9 mouse cellular contexts compared by ENCODE assay signal in genomic region chr5:122401303-122401640, GRCm38 (mm10). TPM values are rescaled to one million over a fixed set of nuclear protein-coding genes. Genes with fewer than 3 reads are reported as not detected.
A peak's percentile ranks its signal among the peaks of the same experiment; 100 is the strongest.
DNase-seq lines count a peak whose midpoint lies in the region; ATAC-seq and TF ChIP-seq lines count a peak whose summit lies in the region.
"Had no signal": no experiment of that assay in that cellular context is flagged by ENCODE, and none has a peak within 500 bp of the region (broad histone marks: within the 10 kb centered on the region; RNA-seq: fewer than 3 reads in every experiment).

No protein-coding gene starts in this region.

- no peak for TF ChIP-seq POLR2A in kidney, adult 2 months (IDR thresholded peaks at IDR 0.05; ENCODE audit: low read depth, low read length)

- peak; percentile 88 for TF ChIP-seq CTCF in kidney, adult 2 months (conservative IDR thresholded peaks at IDR 0.05; ENCODE audit: insufficient read depth, insufficient read length, low read depth, low read length)

- peaks cover 13% of the 10 kb centered on the region; the same call in 1 of the 2 replicates for H3K4me1 ChIP-seq in kidney, adult 2 months (ENCODE audit: control insufficient read depth, insufficient read depth, low read length)
- peaks cover 8% of the 10 kb centered on the region for H3K4me1 ChIP-seq in kidney, embryonic 15.5 days
- H3K4me1 ChIP-seq in limb, embryonic 11.5 days (ENCODE audit: control insufficient read depth, insufficient read depth, low read length): no peaks in the 10 kb centered on the region

- no peaks in the 10 kb centered on the region; the same call in 1 of the 2 replicates for H3K36me3 ChIP-seq in kidney, adult 2 months (ENCODE audit: control insufficient read depth, insufficient read depth, low read length)
- H3K36me3 ChIP-seq in kidney, embryonic 15.5 days: peaks cover 92% of the 10 kb centered on the region
- H3K36me3 ChIP-seq in limb, embryonic 11.5 days (ENCODE audit: control insufficient read depth, insufficient read depth, low read length): peaks cover 26% of the 10 kb centered on the region

- no peak overlapping the region for H3K4me3 ChIP-seq in kidney, adult 2 months (ENCODE audit: insufficient read depth, low read depth, low read length)
- H3K4me3 ChIP-seq in kidney, embryonic 15.5 days (replicated peaks): no peak overlapping the region
- no peak overlapping the region for H3K4me3 ChIP-seq in limb, embryonic 11.5 days (ENCODE audit: low read depth, low read length)
- H3K4me3 ChIP-seq: lung, embryonic 15.5 days had no signal

- no peak for ATAC-seq in kidney, embryonic 15.5 days (replicated peaks; ENCODE audit: low FRiP score)
- no peak for ATAC-seq in limb, embryonic 11.5 days (ENCODE audit: insufficient number of reproducible peaks, low FRiP score, low TSS enrichment, low read depth)
- peak; percentile 37; the same call in 1 of the 2 replicates for ATAC-seq in neutrophil, adult 5-6 weeks (ENCODE audit: extremely low read depth, insufficient number of reproducible peaks, low FRiP score, poor library complexity, severe bottlenecking)

- H3K4me2 ChIP-seq in kidney, embryonic 15.5 days: no peak overlapping the region
- no peak overlapping the region for H3K4me2 ChIP-seq in limb, embryonic 11.5 days (ENCODE audit: low read depth, severe bottlenecking)
- H3K4me2 ChIP-seq: lung, embryonic 15.5 days had no signal

- peak overlapping the region; percentile 17; the same call in 1 of the 2 replicates for H3K27ac ChIP-seq in kidney, adult 2 months (ENCODE audit: insufficient read depth, low read depth, low read length)
- no peak overlapping the region for H3K27ac ChIP-seq in kidney, embryonic 15.5 days
- H3K27ac ChIP-seq in limb, embryonic 11.5 days (replicated peaks; ENCODE audit: low read depth, low read length): no peak overlapping the region
- H3K27ac ChIP-seq: lung, embryonic 15.5 days had no signal

- H3K9me3 ChIP-seq in kidney, embryonic 15.5 days (replicated peaks): no peaks in the 10 kb centered on the region
- no peaks in the 10 kb centered on the region for H3K9me3 ChIP-seq in limb, embryonic 11.5 days (ENCODE audit: control insufficient read depth, low read length)
- H3K9me3 ChIP-seq: lung, embryonic 15.5 days had no signal

- H3K9ac ChIP-seq in kidney, embryonic 15.5 days: no peak overlapping the region
- no peak overlapping the region for H3K9ac ChIP-seq in limb, embryonic 11.5 days (ENCODE audit: low read length)
- H3K9ac ChIP-seq: lung, embryonic 15.5 days had no signal

- peak; percentile 74 for DNase-seq in kidney, adult 2 months
- DNase-seq in adrenal gland, postnatal 14 days: peak; percentile 85
- peak; percentile 64 for DNase-seq in embryo, embryonic 9.5 days (ENCODE audit: extremely low spot score)
- peak; percentile 86 for DNase-seq in heart, postnatal 4 days
- peak; percentile 80 for DNase-seq in limb, embryonic 11.5 days (ENCODE audit: low spot score)
- peak; percentile 80 for DNase-seq in thymus, postnatal 25 days

- WGBS in kidney, adult 2 months: 20% methylated on average over 8 of the region's 8 CpGs
- 20% methylated on average over 8 of the region's 8 CpGs for WGBS in kidney, embryonic 15.5 days
- 17% methylated on average over 8 of the region's 8 CpGs for WGBS in limb, embryonic 11.5 days

- no peaks in the 10 kb centered on the region for H3K27me3 ChIP-seq in kidney, adult 2 months (replicated peaks; ENCODE audit: control insufficient read depth, insufficient read depth, low read length)
- H3K27me3 ChIP-seq in kidney, embryonic 15.5 days: no peaks in the 10 kb centered on the region
- no peaks in the 10 kb centered on the region for H3K27me3 ChIP-seq in limb, embryonic 11.5 days (ENCODE audit: control insufficient read depth, insufficient read depth, low read length)
- H3K27me3 ChIP-seq: lung, embryonic 15.5 days had no signal

RNA-seq across cellular contexts. Expression of gene Arpc3, which starts 9.6 kb away (rescaled TPM):
- polyA plus RNA-seq in kidney, adult 2 months (2012; rRNA removed): 141 and 195 TPM in 2 replicates
- polyA plus RNA-seq in kidney, embryonic 15.5 days (2015; fragmentation: Nextera tagmentation; extraction: Ambion mirVana): 131 and 169 TPM in 2 replicates
- 240 and 253 TPM in 2 replicates for total RNA-seq in adrenal gland, postnatal 14 days (2021)
- 100 to 1,000 TPM; 138 to 141 TPM for total RNA-seq in heart, postnatal 4 days (2021)
- polyA plus RNA-seq in limb, embryonic 11.5 days (2014; fragmentation: Nextera tagmentation; extraction: Ambion mirVana): 45.4 and 52.0 TPM in 2 replicates
- total RNA-seq in neutrophil, adult 5-6 weeks (2017): 766 and 832 TPM in 2 replicates

RNA-seq across cellular contexts. Expression of gene Anapc7, which starts 20.2 kb away (rescaled TPM):
- 30.3 and 33.5 TPM in 2 replicates for polyA plus RNA-seq in kidney, adult 2 months (2012; rRNA removed)
- polyA plus RNA-seq in kidney, embryonic 15.5 days (2015; fragmentation: Nextera tagmentation; extraction: Ambion mirVana): 44.4 and 46.9 TPM in 2 replicates
- 47.3 and 50.4 TPM in 2 replicates for total RNA-seq in adrenal gland, postnatal 14 days (2021)
- total RNA-seq in heart, postnatal 4 days (2021): 10 to 100 TPM; 47.0 to 48.7 TPM
- polyA plus RNA-seq in limb, embryonic 11.5 days (2014; fragmentation: Nextera tagmentation; extraction: Ambion mirVana): 33.9 and 39.2 TPM in 2 replicates
- 24.6 and 34.6 TPM in 2 replicates for total RNA-seq in neutrophil, adult 5-6 weeks (2017)

RNA-seq across cellular contexts. Expression of gene Fam216a, which starts 29.1 kb away (rescaled TPM):
- 20.7 and 20.8 TPM in 2 replicates for polyA plus RNA-seq in kidney, adult 2 months (2012; rRNA removed)
- polyA plus RNA-seq in kidney, embryonic 15.5 days (2015; fragmentation: Nextera tagmentation; extraction: Ambion mirVana): 57.6 and 63.6 TPM in 2 replicates
- 29.7 and 34.7 TPM in 2 replicates for total RNA-seq in adrenal gland, postnatal 14 days (2021)
- total RNA-seq in heart, postnatal 4 days (2021): 10 to 100 TPM; 21.9 to 24.1 TPM
- polyA plus RNA-seq in limb, embryonic 11.5 days (2014; fragmentation: Nextera tagmentation; extraction: Ambion mirVana): 99.6 and 107 TPM in 2 replicates
- total RNA-seq in neutrophil, adult 5-6 weeks (2017): 9.3 and 12.1 TPM in 2 replicates

RNA-seq across cellular contexts. Expression of gene Gpn3, which starts 29.6 kb away (rescaled TPM):
- polyA plus RNA-seq in kidney, adult 2 months (2012; rRNA removed): 28.2 and 28.8 TPM in 2 replicates
- 69.7 and 74.6 TPM in 2 replicates for polyA plus RNA-seq in kidney, embryonic 15.5 days (2015; fragmentation: Nextera tagmentation; extraction: Ambion mirVana)
- 34.9 and 36.4 TPM in 2 replicates for total RNA-seq in adrenal gland, postnatal 14 days (2021)
- total RNA-seq in heart, postnatal 4 days (2021): 10 to 100 TPM; 20.5 to 21.5 TPM
- 86.2 and 89.3 TPM in 2 replicates for polyA plus RNA-seq in limb, embryonic 11.5 days (2014; fragmentation: Nextera tagmentation; extraction: Ambion mirVana)
- 35.0 and 40.5 TPM in 2 replicates for total RNA-seq in neutrophil, adult 5-6 weeks (2017)

RNA-seq across cellular contexts. Expression of gene Vps29, which starts 47.1 kb away (rescaled TPM):
- polyA plus RNA-seq in kidney, adult 2 months (2012; rRNA removed): 111 and 133 TPM in 2 replicates
- 218 and 230 TPM in 2 replicates for polyA plus RNA-seq in kidney, embryonic 15.5 days (2015; fragmentation: Nextera tagmentation; extraction: Ambion mirVana)
- 127 TPM in 2 replicates for total RNA-seq in adrenal gland, postnatal 14 days (2021)
- 100 to 1,000 TPM; 120 to 132 TPM for total RNA-seq in heart, postnatal 4 days (2021)
- polyA plus RNA-seq in limb, embryonic 11.5 days (2014; fragmentation: Nextera tagmentation; extraction: Ambion mirVana): 169 and 180 TPM in 2 replicates
- 45.1 and 60.3 TPM in 2 replicates for total RNA-seq in neutrophil, adult 5-6 weeks (2017)
